Mouse (Mus musculus) right cerebral cortex, postnatal 25 days (tissue): Measurements from ENCODE around the gene Tmem210.

Experiments
- DNase-seq: peaks from one replicate; pipeline ENCODE4 v3.0.0; 2022

Tmem210 gene

GRCm38 (mm10) chr2:25298046-25298445 is 10.1 kb downstream of the Tmem210 start:
- no peak for DNase-seq

GRCm38 (mm10) chr2:25303452-25303851 is 15.5 kb downstream of the Tmem210 start:
- DNase-seq: peak; percentile 4

DNA sequence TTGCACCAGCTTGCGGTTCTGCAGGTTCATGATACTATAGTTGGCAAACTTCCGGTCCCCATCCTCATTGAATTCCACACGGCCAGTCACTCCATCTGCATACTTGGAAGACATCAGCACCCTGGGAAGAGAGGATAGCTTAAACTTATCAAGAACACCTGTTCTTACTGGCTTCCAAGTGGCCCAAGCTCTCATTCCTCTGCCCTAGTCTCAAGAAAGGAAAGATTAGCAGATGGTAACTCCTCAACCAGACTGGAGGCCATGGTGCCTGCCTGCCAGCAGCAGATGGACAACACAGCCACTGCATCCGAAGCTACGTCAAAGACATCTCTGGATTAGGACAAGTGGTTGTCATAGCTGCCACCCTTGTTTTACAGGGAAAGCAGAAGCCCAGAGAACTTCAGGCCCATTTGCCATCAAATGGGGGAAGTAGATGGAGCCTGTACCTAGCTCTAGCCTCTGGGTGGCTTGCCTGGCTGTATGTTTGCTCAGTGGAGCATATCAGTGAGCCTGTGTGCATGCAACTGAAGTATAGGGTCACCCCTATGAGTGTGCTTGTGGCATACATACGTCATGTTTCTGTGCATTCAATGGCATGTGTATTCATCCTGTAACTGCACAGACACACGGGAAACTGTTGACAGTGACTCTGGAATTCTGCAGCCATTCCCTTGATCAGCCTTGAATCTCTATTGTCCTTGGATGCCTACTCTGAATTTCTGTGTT is 16.1 kb downstream of the Tmem210 start:
- DNase-seq: peak; percentile 9

GRCm38 (mm10) chr2:25304657-25305541 is 17.0 kb downstream of the Tmem210 start:
- peak; percentile 43 for DNase-seq

DNA sequence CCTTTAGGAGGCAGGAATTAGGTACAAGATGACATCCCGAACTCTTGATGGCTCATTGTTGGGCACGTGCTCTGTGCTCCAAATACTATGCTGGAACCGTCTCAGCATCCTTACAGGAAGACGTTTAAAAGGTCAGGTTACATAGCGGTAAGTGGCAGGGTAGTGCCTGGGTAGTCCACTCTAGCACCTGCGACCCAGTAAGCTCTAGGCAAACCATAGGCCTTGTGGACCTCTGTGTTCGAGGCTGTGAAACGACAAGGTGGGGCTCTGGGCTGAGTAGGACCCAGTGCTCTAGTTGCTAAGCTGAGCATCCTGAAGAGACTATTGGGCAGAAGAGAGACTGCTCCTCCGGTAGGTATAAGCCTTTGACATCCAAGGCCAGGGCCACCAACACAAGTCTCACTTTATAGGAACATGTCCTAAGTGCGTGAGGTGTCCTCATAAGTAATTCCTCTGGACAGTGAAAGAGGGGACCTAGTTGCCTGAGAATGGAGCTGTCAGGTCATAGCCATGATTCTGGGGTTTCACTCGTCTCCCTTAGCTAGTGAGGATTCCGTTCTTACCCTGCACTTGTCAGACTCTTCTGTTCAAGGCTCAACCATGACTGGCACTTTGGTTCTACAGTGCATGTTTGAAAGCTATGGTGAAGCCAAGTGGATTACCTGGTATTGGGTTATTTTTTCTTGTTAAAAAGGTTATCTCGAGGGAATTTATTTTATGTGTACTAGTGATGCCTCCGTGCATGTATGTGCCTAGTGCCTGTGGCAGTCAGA is 17.8 kb downstream of the Tmem210 start:
- DNase-seq: peak; percentile 4

DNA sequence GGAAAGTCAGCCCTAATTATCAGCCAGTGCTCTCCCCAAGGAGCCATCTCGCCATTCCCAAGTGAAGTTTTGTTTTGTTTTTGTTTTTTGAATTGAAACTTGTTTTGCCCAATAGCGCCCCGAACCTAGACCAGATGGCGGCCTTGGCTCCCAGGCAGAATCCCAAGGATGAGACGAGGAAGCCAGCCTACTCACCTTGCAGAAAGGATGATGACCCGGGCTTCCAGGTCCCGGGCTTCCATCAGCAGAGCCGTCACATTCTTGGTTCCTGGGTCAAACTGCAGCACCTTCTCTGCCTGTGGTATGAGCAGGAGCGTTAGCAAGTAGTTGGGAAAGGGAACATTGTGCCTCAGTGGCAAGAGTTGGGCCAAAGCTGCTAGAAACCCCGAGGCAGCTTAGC is 22.2 kb downstream of the Tmem210 start:
- no peak for DNase-seq

DNA sequence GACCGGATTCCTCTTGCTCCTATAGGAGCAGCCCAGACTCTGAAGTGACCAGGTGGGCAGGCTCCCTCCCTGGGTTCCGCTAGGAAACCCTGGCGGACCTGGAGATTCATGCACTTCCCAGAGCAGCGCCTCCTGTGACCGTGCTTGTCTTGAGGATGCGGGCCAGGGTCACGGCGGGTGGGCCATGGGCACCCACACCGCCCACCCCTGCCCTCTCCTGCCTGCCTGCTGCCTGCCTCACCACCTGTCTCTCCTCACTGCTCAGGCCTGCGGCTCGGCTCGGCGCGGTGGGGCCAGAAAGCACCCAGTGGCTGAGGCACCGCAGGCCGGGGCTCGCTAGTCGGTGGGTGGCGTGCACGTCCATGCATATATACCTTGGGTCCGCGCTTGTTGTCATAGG is 23.0 kb downstream of the Tmem210 start:
- no peak for DNase-seq

GRCm38 (mm10) chr2:25311491-25311891 is 23.5 kb downstream of the Tmem210 start:
- no peak for DNase-seq

DNA sequence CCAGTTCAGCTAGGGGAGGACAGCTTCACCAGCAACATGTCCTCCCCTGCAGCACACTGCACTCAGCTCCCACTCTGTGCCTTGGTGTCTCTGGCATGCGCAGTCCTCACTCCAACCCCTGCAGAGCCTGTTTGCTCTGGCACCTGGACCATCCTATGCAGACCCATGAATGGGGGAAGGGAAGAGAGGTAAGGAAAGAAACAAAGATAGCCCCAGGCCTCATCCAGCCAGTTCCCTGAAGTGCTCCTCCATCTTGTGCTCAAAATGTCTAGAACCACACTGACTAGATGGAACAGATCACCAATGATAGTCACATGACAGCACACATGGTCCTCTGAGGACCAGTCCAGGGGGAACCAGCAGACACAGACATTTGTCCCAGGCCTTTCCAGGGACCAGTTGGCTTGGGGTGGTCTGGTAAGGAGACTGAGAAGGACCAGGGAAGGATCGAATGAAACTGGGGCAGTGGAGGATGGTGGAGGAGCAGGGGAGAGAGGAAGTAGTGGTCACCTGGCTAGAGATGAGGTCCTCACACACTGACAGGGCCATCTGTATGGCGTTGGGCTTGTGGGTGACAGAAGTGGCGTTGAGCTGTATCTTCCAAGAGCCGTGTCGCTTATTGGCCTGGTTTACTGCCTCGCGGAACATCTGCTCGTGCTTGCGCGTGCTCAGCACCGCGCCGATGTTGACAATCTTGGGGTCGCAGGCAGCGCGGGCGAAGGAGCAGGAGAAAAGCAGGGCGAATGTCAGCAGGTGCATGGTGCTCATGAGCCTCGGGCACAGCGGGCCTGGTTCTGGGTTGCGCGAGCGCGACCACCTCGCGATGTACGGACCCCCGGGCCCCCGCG is 30.4 kb downstream of the Tmem210 start:
- DNase-seq: peak; percentile 66

DNA sequence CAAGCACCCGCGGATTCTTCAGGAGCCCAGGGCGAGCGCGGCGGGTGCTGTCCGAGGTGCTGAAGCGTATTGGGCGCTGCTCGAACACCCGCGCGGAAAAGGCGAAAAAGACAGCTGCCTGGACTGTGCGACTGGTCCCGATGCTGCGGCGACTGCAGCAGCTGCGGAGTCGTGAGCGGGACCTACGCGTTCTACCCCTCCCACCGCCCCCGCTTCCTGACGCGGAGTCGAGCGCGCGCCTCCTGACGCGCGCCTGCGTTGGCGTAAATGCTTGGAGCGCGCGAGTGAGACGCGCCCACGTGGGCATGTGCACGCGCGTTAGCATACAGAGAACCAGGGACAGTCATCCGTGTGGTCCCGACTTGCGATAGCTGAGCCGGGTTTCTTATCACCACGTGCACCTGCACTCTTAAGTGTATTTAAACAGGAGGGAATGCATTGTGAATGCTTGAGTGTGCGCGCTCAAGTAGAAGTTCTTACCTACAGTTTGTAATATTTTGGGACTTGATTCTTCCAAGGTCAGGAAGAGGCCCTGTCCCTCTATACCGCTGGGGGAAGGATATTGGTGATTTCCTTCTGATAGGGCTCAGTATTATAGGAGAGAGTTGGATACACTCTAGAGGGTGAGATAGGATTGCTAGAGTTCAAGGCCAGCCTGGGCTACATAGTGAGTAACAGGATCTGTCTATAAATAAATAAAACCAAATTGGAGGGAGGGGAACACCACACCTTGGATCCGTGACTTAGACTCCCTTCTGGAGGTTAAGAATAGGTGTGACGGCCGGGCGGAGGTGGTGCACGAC is 31.2 kb downstream of the Tmem210 start, which contains the start of gene Grin1:
Gene Grin1, minus strand, starts transcription at position 217 of the 803 bp plus-strand sequence.
- DNase-seq: peak; percentile 92

GRCm38 (mm10) chr2:25320084-25320483 is 32.1 kb downstream of the Tmem210 start:
- no peak for DNase-seq

- DNase-seq: no peak
Measured at GRCm38 (mm10) chr2:25326036-25326435, 38.1 kb downstream of the Tmem210 start.

- no peak for DNase-seq
Measured at GRCm38 (mm10) chr2:25328440-25328839, 40.5 kb downstream of the Tmem210 start.

DNA sequence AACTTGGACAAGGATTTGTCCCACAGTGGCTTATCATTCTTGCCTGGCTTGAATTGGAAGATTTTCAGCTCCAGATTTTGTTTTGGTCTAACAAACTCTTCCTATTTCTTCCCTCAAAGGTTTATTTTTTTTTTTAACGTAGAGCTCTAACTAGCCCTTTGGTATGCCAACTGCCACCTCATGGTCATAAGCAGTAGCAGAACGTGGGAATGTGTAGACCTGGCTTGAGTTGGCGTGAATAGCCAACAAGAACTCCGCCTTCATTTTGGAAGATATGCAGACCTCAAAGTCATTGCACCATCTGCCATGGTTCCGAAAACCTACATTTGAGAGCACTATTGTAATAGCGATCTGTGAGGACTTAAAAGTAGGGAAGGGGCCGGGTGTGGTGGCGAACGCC is 43.5 kb downstream of the Tmem210 start:
- DNase-seq: no peak

DNA sequence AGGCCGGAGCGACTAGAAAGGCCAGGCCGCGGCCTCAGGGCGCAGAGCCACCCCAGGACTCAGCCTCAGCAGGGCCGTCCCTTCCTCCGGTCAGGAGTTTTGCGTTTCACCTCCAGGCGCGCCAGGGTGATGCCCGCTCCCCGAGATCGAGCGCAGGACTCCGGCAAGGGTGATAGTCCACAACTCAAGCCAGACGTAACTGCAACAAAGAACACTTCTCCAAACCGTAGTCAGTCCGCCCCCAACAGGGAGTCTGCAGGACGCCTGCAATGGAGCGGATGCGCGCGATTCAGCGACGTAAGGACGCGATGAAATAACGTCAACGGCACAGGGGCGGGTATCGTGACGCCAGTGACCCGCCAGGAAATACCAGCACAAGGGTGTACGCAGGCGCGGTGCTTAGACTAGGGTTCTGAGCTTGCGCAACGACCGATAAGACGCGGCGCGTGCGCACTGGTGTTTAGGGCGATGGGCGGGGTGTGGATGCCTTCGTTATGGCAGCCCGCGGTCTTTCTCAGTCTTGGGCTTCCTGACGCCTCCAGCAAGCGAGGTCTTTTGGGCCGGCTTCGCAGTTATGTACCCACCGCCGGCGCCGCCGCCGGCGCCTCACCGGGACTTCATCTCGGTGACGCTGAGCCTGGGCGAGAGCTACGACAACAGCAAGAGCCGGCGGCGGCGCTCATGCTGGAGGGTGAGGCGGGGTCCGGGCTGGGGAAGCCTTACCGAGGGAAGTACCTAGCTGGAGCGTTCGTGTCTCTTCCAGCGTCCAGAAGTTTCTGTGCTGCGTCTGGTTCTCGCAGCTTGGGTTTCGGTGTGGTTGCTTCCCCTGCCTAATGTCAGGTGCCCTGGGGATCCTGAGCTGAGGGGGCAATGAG is 44.6 kb downstream of the Tmem210 start, which contains the start of gene Man1b1:
Gene Man1b1, plus strand, starts transcription at position 53 of the 875 bp plus-strand sequence.
- peak; percentile 99 for DNase-seq

DNA sequence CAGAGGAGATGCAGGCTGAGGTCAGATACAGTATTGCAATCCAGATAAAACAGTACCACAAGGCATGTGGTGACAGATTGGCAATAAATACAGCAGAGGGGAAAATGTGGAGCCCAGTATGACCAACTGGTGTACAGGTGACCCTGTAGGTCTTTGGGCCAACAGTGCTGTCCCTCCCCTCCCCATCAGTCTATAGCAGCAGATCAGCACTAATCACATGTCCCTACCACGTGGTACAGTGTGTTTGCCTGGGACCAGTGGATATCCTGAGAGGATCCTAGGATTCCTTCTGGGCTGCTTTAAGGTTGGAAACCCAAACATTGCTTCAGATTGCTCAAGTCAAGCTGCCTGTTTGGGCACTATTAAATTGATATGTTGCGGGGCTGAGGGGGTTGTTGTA is 45.6 kb downstream of the Tmem210 start:
- DNase-seq: no peak

DNA sequence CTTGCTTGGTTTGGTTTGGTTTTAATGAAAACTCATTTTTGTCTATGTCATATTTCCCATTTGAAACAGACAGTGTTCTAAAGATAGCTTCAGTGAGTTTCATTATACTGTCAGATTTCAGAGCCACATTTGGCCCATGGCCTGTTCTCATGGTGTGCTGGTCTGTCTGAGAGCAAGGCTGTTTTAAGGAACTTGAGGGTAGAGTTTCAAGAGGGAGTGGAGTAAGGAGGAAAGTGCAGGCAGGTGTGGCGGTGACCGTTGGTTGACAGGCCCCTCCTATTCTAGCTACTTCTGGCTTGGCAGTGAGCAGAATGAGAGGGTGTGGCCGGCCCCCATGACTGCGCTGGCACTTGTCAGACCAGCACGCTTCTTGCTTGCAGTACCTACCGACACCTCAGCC is 50.4 kb downstream of the Tmem210 start:
- no peak for DNase-seq
